Mouse (Mus musculus) ES-E14 (cell line): Measurements from ENCODE around the gene Adtrp.

Experiments used
- CHD2 ChIP-seq: IDR thresholded peaks from 2 replicates; pipeline ENCODE4 v1.6.1; 2014; ENCODE audit warnings: mild to moderate bottlenecking, low read depth, low read length, inconsistent platforms
- HCFC1 ChIP-seq: IDR thresholded peaks from 2 replicates; pipeline ENCODE4 v1.6.1; 2012; ENCODE audit warnings: low read length, inconsistent platforms, borderline replicate concordance; ENCODE audit not compliant: insufficient read depth
- MAFK ChIP-seq: IDR thresholded peaks from 2 replicates; pipeline ENCODE4 v1.6.1; 2014; ENCODE audit warnings: mild to moderate bottlenecking, low read depth, low read length, inconsistent platforms; ENCODE audit not compliant: insufficient read depth
- ZC3H11A ChIP-seq: IDR thresholded peaks from 2 replicates; pipeline ENCODE4 v1.6.1; 2012; ENCODE audit warnings: low read depth, mild to moderate bottlenecking, inconsistent platforms, low read length, borderline replicate concordance

GRCm38 (mm10) chr13:41760484-41760883 is 87.0 kb downstream of the Adtrp start:
- TF ChIP-seq CHD2 (no peak), MAFK (no peak), ZC3H11A (no peak), HCFC1 (no peak)
